Mouse (Mus musculus): ENCODE results near the gene Coa4. TPM values are rescaled to one million over a fixed set of nuclear protein-coding genes. Genes with fewer than 3 reads are reported as not detected.

The Coa4 gene
- total RNA-seq (2021), result 1 to 10 TPM; 6.6 to 7.3 TPM
- long read RNA-seq, experiment 1, transcript Coa4-201 (2 exons, 1,391 nt), result major isoform, 8 of 8 reads
- long read RNA-seq, experiment 1, partial matches to known transcripts, result 0 of 8 reads
- long read RNA-seq, experiment 1, other reads (novel, unspliced or antisense), result 0 of 8 reads
- long read RNA-seq, experiment 2, transcript Coa4-201 (2 exons, 1,391 nt), result major isoform, 6 of 6 reads
- long read RNA-seq, experiment 2, partial matches to known transcripts, result 0 of 6 reads
- long read RNA-seq, experiment 2, other reads (novel, unspliced or antisense), result 0 of 6 reads

GRCm38 (mm10) chr7:100536804-100537518, at the start of gene Coa4:
Gene Coa4, plus strand, starts transcription at chr7:100537071.
- DNase-seq (ENCODE audit: low spot score in 2 of 2), result peak; percentile 83 to 89

- no peak for DNase-seq (ENCODE audit: low spot score in 2 of 2)
These were observed 49.6 kb upstream of the Coa4 start for GRCm38 (mm10) chr7:100487301-100487700.

GRCm38 (mm10) chr7:100488474-100489048, 48.3 kb upstream of the Coa4 start:
- DNase-seq (ENCODE audit: low spot score in 2 of 2), result no peak

GRCm38 (mm10) chr7:100492391-100493116, 44.3 kb upstream of the Coa4 start:
- DNase-seq (ENCODE audit: low spot score in 2 of 2), result no peak

- DNase-seq (ENCODE audit: low spot score in 2 of 2), result peak; percentile 43 to 51
These were observed 43.8 kb upstream of the Coa4 start, which contains the start of gene Ucp2 for GRCm38 (mm10) chr7:100493117-100493483. Gene Ucp2, plus strand, starts transcription at chr7:100493337.

- DNase-seq (ENCODE audit: low spot score in 2 of 2), result no peak
These were observed 43.1 kb upstream of the Coa4 start for GRCm38 (mm10) chr7:100493484-100494414.

GRCm38 (mm10) chr7:100494415-100494831, 42.4 kb upstream of the Coa4 start:
- DNase-seq (ENCODE audit: low spot score in 2 of 2), result no peak

- DNase-seq (ENCODE audit: low spot score in 2 of 2), result no peak
These were observed 41.8 kb upstream of the Coa4 start for GRCm38 (mm10) chr7:100495042-100495441.

- DNase-seq (ENCODE audit: low spot score in 2 of 2), result peak; percentile 20 to 55
These were observed 41.2 kb upstream of the Coa4 start for GRCm38 (mm10) chr7:100495581-100496251.

- no peak for DNase-seq (ENCODE audit: low spot score in 2 of 2)
These were observed 40.5 kb upstream of the Coa4 start for GRCm38 (mm10) chr7:100496371-100496770.

- DNase-seq (ENCODE audit: low spot score in 2 of 2), result no peak
These were observed 40.1 kb upstream of the Coa4 start for GRCm38 (mm10) chr7:100496791-100497190.

- no peak for DNase-seq (ENCODE audit: low spot score in 2 of 2)
These were observed 39.5 kb upstream of the Coa4 start for GRCm38 (mm10) chr7:100497402-100497801.

GRCm38 (mm10) chr7:100497982-100498381, 38.9 kb upstream of the Coa4 start:
- DNase-seq (ENCODE audit: low spot score in 2 of 2), result no peak

GRCm38 (mm10) chr7:100499465-100499864, 37.4 kb upstream of the Coa4 start:
- DNase-seq (ENCODE audit: low spot score in 2 of 2), result no peak

- no peak for DNase-seq (ENCODE audit: low spot score in 2 of 2)
These were observed 36.4 kb upstream of the Coa4 start for GRCm38 (mm10) chr7:100500276-100500977.

- DNase-seq (ENCODE audit: low spot score in 2 of 2), result no peak
These were observed 35.6 kb upstream of the Coa4 start for GRCm38 (mm10) chr7:100501027-100501843.

GRCm38 (mm10) chr7:100501844-100502373, 35.0 kb upstream of the Coa4 start:
- no peak for DNase-seq (ENCODE audit: low spot score in 2 of 2)

- DNase-seq (ENCODE audit: low spot score in 2 of 2), result no peak
These were observed 34.4 kb upstream of the Coa4 start for GRCm38 (mm10) chr7:100502374-100502922.

Measured in left cerebral cortex, adult 18-20 months (tissue).